Mouse (Mus musculus) limb, embryonic 10.5 days (tissue): ENCODE results near the gene Gm9913. TPM values are rescaled to one million over a fixed set of nuclear protein-coding genes. Genes with fewer than 3 reads are reported as not detected.

Experiments used
- DNase-seq: peaks from one replicate; pipeline ENCODE4 v3.0.0-alpha.2; 2017; ENCODE audit warnings: low spot score
- H3K27ac ChIP-seq: fragments of 300-500 bp; sonication (generic); 2 replicates; pipeline ENCODE4 v1.5.1; 2016; ENCODE audit warnings: mild to moderate bottlenecking
- H3K27me3 ChIP-seq: fragments of 300-500 bp; sonication (generic); 2 replicates; pipeline ENCODE4 v1.6.1; 2016; ENCODE audit warnings: low read depth, mild to moderate bottlenecking; ENCODE audit not compliant: poor library complexity, severe bottlenecking
- H3K36me3 ChIP-seq: fragments of 300-500 bp; sonication (generic); 2 replicates; pipeline ENCODE4 v1.6.1; 2016; ENCODE audit warnings: mild to moderate bottlenecking, moderate library complexity
- H3K4me1 ChIP-seq: fragments of 300-500 bp; sonication (generic); 2 replicates; pipeline ENCODE4 v1.6.1; 2016
- H3K4me3 ChIP-seq: fragments of 300-500 bp; sonication (generic); 2 replicates; pipeline ENCODE4 v1.5.1; 2016; ENCODE audit warnings: mild to moderate bottlenecking, moderate library complexity
- H3K9me3 ChIP-seq: fragments of 300-500 bp; sonication (generic); replicated peaks from 2 replicates; pipeline ENCODE4 v1.6.1; 2016; ENCODE audit warnings: mild to moderate bottlenecking
- WGBS: fragments of 180-500 bp; shearing (Covaris S2); methylation state at CpG from one replicate; pipeline ENCODE4 v1.1.7; 2016; 5-methylcytosine and 5-hydroxymethylcytosine counted together
- polyA plus RNA-seq: library from polyadenylated mRNA; unstranded; fragments of >200 nt; fragmentation: Nextera tagmentation; extraction: Ambion mirVana; gene quantifications from 2 replicates; pipeline ENCODE4 v1.2.1, GENCODE M21; 2016

Gene Gm9913
- polyA plus RNA-seq, result 0.14 and 0.16 TPM in 2 replicates

- Histone ChIP-seq H3K27me3 (peaks cover 54% of the 10 kb centered on the region), H3K27ac (peak within 1 kb of the TSS; percentile 88), H3K4me1 (peaks cover 26% of the 10 kb centered on the region), H3K36me3 (0 out of 2 replicates have a peak, but pooled peaks cover 6% of the 10 kb centered on the region), H3K9me3 (no peaks in the 10 kb centered on the region), H3K4me3 (peak within 1 kb of the TSS; percentile 79)
- DNase-seq, result peak; percentile 81
- under 1% methylated on average over 45 of the region's 45 CpGs for WGBS
Measured at GRCm38 (mm10) chr2:125505006-125505745, at the start of gene Gm9913. Gene Gm9913 (plus strand): TSS chr2:125505089.

GRCm38 (mm10) chr2:125456059-125456789, 48.7 kb upstream of the Gm9913 start:
- Histone ChIP-seq H3K4me1 (no peaks in the 10 kb centered on the region), H3K27ac (no peak overlapping the region), H3K4me3 (no peak overlapping the region), H3K27me3 (no peaks in the 10 kb centered on the region), H3K36me3 (no peaks in the 10 kb centered on the region), H3K9me3 (no peaks in the 10 kb centered on the region)
- WGBS, result 85% methylated on average over 15 of the region's 15 CpGs
- DNase-seq, result no peak

- 91% methylated on average over 3 of the region's 3 CpGs for WGBS
- no peaks in the 10 kb centered on the region for H3K9me3 ChIP-seq
- H3K4me3 ChIP-seq, result no peak overlapping the region
- DNase-seq, result no peak
- H3K27ac ChIP-seq, result no peak overlapping the region
- H3K27me3 ChIP-seq, result no peaks in the 10 kb centered on the region
- no peaks in the 10 kb centered on the region for H3K4me1 ChIP-seq
- no peaks in the 10 kb centered on the region for H3K36me3 ChIP-seq
Measured at GRCm38 (mm10) chr2:125459087-125459486, 45.8 kb upstream of the Gm9913 start.

- no peak overlapping the region for H3K27ac ChIP-seq
- no peaks in the 10 kb centered on the region for H3K4me1 ChIP-seq
- WGBS, result 90% methylated on average over 6 of the region's 6 CpGs
- H3K27me3 ChIP-seq, result no peaks in the 10 kb centered on the region
- no peak for DNase-seq
- no peaks in the 10 kb centered on the region for H3K9me3 ChIP-seq
- no peak overlapping the region for H3K4me3 ChIP-seq
- H3K36me3 ChIP-seq, result peaks cover 12% of the 10 kb centered on the region
Measured at GRCm38 (mm10) chr2:125464036-125464435, 40.9 kb upstream of the Gm9913 start.

GRCm38 (mm10) chr2:125470553-125471295, 34.2 kb upstream of the Gm9913 start:
- H3K4me3 ChIP-seq, result no peak overlapping the region
- no peaks in the 10 kb centered on the region for H3K27me3 ChIP-seq
- H3K4me1 ChIP-seq, result peaks cover 9% of the 10 kb centered on the region
- 75% methylated on average over 8 of the region's 8 CpGs for WGBS
- no peaks in the 10 kb centered on the region for H3K9me3 ChIP-seq
- H3K27ac ChIP-seq, result no peak overlapping the region; the same call in 1 of the 2 replicates
- peaks cover 12% of the 10 kb centered on the region for H3K36me3 ChIP-seq
- no peak for DNase-seq

GRCm38 (mm10) chr2:125471721-125472120, 33.2 kb upstream of the Gm9913 start:
- 83% methylated on average over 4 of the region's 4 CpGs for WGBS
- Histone ChIP-seq H3K27ac (no peak overlapping the region), H3K4me1 (peaks cover 9% of the 10 kb centered on the region), H3K4me3 (no peak overlapping the region), H3K27me3 (no peaks in the 10 kb centered on the region), H3K9me3 (no peaks in the 10 kb centered on the region), H3K36me3 (peaks cover 6% of the 10 kb centered on the region)
- no peak for DNase-seq

GRCm38 (mm10) chr2:125473228-125473627, 31.7 kb upstream of the Gm9913 start:
- H3K36me3 ChIP-seq, result 0 out of 2 replicates have a peak, but pooled peaks cover 3% of the 10 kb centered on the region
- H3K4me1 ChIP-seq, result peaks cover 9% of the 10 kb centered on the region
- H3K4me3 ChIP-seq, result no peak overlapping the region
- no peak for DNase-seq
- no peaks in the 10 kb centered on the region for H3K9me3 ChIP-seq
- WGBS, result 85% methylated on average over 2 of the region's 2 CpGs
- no peaks in the 10 kb centered on the region for H3K27me3 ChIP-seq
- H3K27ac ChIP-seq, result no peak overlapping the region

GRCm38 (mm10) chr2:125474690-125475089, 30.2 kb upstream of the Gm9913 start:
- DNase-seq, result no peak
- no peaks in the 10 kb centered on the region for H3K9me3 ChIP-seq
- H3K4me3 ChIP-seq, result no peak overlapping the region
- H3K27me3 ChIP-seq, result no peaks in the 10 kb centered on the region
- H3K36me3 ChIP-seq, result 0 out of 2 replicates have a peak, but pooled peaks cover 3% of the 10 kb centered on the region
- 87% methylated on average over 5 of the region's 5 CpGs for WGBS
- H3K27ac ChIP-seq, result no peak overlapping the region
- H3K4me1 ChIP-seq, result peaks cover 9% of the 10 kb centered on the region

- H3K9me3 ChIP-seq, result no peaks in the 10 kb centered on the region
- no peaks in the 10 kb centered on the region for H3K27me3 ChIP-seq
- 0 out of 2 replicates have a peak, but pooled peaks cover 3% of the 10 kb centered on the region for H3K36me3 ChIP-seq
- H3K4me3 ChIP-seq, result no peak overlapping the region
- WGBS, result 80% methylated on average over 3 of the region's 3 CpGs
- no peak for DNase-seq
- peaks cover 9% of the 10 kb centered on the region for H3K4me1 ChIP-seq
- no peak overlapping the region for H3K27ac ChIP-seq
Measured at GRCm38 (mm10) chr2:125476231-125476630, 28.7 kb upstream of the Gm9913 start.

- DNase-seq, result no peak
- no peaks in the 10 kb centered on the region for H3K27me3 ChIP-seq
- H3K36me3 ChIP-seq, result 0 out of 2 replicates have a peak, but pooled peaks cover 3% of the 10 kb centered on the region
- H3K4me3 ChIP-seq, result no peak overlapping the region
- H3K27ac ChIP-seq, result no peak overlapping the region
- 81% methylated on average over 3 of the region's 3 CpGs for WGBS
- H3K9me3 ChIP-seq, result no peaks in the 10 kb centered on the region
- H3K4me1 ChIP-seq, result peaks cover 9% of the 10 kb centered on the region
Measured at GRCm38 (mm10) chr2:125477367-125477766, 27.5 kb upstream of the Gm9913 start.

- DNase-seq, result no peak
Measured at GRCm38 (mm10) chr2:125478705-125479104, 26.2 kb upstream of the Gm9913 start.

GRCm38 (mm10) chr2:125480057-125480456, 24.8 kb upstream of the Gm9913 start:
- Histone ChIP-seq H3K36me3 (0 out of 2 replicates have a peak, but pooled peaks cover 3% of the 10 kb centered on the region), H3K4me1 (peaks cover 9% of the 10 kb centered on the region), H3K27ac (no peak overlapping the region), H3K4me3 (no peak overlapping the region), H3K27me3 (no peaks in the 10 kb centered on the region), H3K9me3 (no peaks in the 10 kb centered on the region)
- 82% methylated on average over 5 of the region's 5 CpGs for WGBS
- no peak for DNase-seq

More at GRCm38 (mm10) chr2:125478705-125479104, 26.2 kb upstream of the Gm9913 start:
- H3K4me1 ChIP-seq, result peaks cover 9% of the 10 kb centered on the region
- 74% methylated on average over 4 of the region's 4 CpGs for WGBS
- no peaks in the 10 kb centered on the region for H3K27me3 ChIP-seq
- 0 out of 2 replicates have a peak, but pooled peaks cover 3% of the 10 kb centered on the region for H3K36me3 ChIP-seq
- no peak overlapping the region for H3K27ac ChIP-seq
- no peak overlapping the region for H3K4me3 ChIP-seq
- H3K9me3 ChIP-seq, result no peaks in the 10 kb centered on the region
